Mouse (Mus musculus) midbrain, postnatal 0 days (tissue): ENCODE results near the gene Cwc22. TPM values are rescaled to one million over a fixed set of nuclear protein-coding genes. Genes with fewer than 3 reads are reported as not detected.

ENCODE experiments used
- ATAC-seq: fragments of 200-750 bp; cut with Nextera tagmentation; 2 replicates; pipeline ENCODE4 v1.8.0; 2017; ENCODE audit warnings: moderate number of reproducible peaks, mild to moderate bottlenecking, moderate TSS enrichment, moderate library complexity; ENCODE audit not compliant: low FRiP score
- DNase-seq: peaks from one replicate; pipeline ENCODE4 v3.0.0-alpha.2; 2015; ENCODE audit warnings: low spot score
- H3K27ac ChIP-seq: fragments of 300-500 bp; sonication (generic); 2 replicates; pipeline ENCODE4 v1.5.1; 2014; ENCODE audit warnings: low read depth, mild to moderate bottlenecking, low read length, mixed read lengths
- H3K27me3 ChIP-seq: fragments of 300-500 bp; sonication (generic); 2 replicates; pipeline ENCODE4 v1.6.1; 2014; ENCODE audit warnings: low read length, control low read depth, mixed read lengths; ENCODE audit not compliant: insufficient read depth
- H3K36me3 ChIP-seq: fragments of 300-500 bp; sonication (generic); 2 replicates; pipeline ENCODE4 v1.6.1; 2014; ENCODE audit warnings: low read length, control low read depth, mixed read lengths; ENCODE audit not compliant: insufficient read depth
- H3K4me1 ChIP-seq: fragments of 300-500 bp; sonication (generic); 2 replicates; pipeline ENCODE4 v1.6.1; 2014; ENCODE audit warnings: mild to moderate bottlenecking, control low read depth, antibody characterized with exemption, low read length, mixed read lengths; ENCODE audit not compliant: insufficient read depth
- H3K4me2 ChIP-seq: fragments of 300-500 bp; sonication (generic); 2 replicates; pipeline ENCODE4 v1.6.1; 2014; ENCODE audit warnings: low read depth, mild to moderate bottlenecking, low read length, mixed read lengths; ENCODE audit not compliant: poor library complexity, severe bottlenecking
- H3K4me3 ChIP-seq: fragments of 300-500 bp; sonication (generic); 2 replicates; pipeline ENCODE4 v1.5.1; 2014; ENCODE audit warnings: low read depth, mild to moderate bottlenecking, low read length, moderate library complexity
- H3K9ac ChIP-seq: fragments of 300-500 bp; sonication (generic); replicated peaks from 2 replicates; pipeline ENCODE4 v1.6.1; 2014; ENCODE audit warnings: mild to moderate bottlenecking, low read length, moderate library complexity, mixed read lengths; ENCODE audit not compliant: poor library complexity, severe bottlenecking
- H3K9me3 ChIP-seq: fragments of 300-500 bp; sonication (generic); 2 replicates; pipeline ENCODE4 v1.6.1; 2016; ENCODE audit warnings: low read length, control low read depth
- CTCF ChIP-seq: IDR thresholded peaks from 2 replicates; pipeline ENCODE4 v1.5.1; 2016; ENCODE audit warnings: antibody characterized with exemption, mild to moderate bottlenecking
- WGBS: fragments of 180-500 bp; shearing (Covaris S2); extraction: QIAGEN DNeasy Blood & Tissue Kit; methylation state at CpG from one replicate; pipeline ENCODE4 v1.1.7; 2014; 5-methylcytosine and 5-hydroxymethylcytosine counted together
- polyA plus RNA-seq: library from polyadenylated mRNA; unstranded; fragments of >200 nt; fragmentation: Nextera tagmentation; extraction: Ambion mirVana; gene quantifications from 2 replicates; pipeline ENCODE4 v1.2.1, GENCODE M21; 2015
- total RNA-seq: library from RNA; depleted of rRNA; stranded (reverse); fragments of >200 nt; gene quantifications from 2 replicates; pipeline ENCODE4 v1.2.3, GENCODE M21; 2014

Cwc22 gene
- total and polyA plus RNA-seq, 2 experiments from 2014 or later: 9.4 to 11.8 TPM

DNA sequence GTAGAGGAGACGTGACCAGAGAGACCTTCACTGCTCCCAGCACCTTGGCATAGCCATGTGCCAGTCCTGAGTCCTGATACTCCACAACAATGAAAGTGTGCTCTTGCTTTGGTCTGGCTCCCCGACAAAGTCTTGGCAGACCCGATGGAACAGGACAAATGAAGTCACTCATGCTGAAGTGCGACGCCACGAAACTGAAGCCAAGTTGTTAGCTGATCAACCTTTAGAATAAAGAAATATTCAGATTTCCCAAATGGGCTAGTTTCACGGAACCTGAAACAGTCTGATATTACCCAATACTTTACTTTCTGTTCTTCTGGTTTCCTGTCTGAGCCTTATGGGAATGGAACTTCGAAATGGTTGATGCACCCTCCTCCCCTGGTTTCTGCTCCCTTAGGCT, 32.9 kb upstream of the Cwc22 start:
- H3K4me1 ChIP-seq: no peaks in the 10 kb centered on the region
- WGBS: 93% methylated on average over 8 of the region's 8 CpGs
- 0 out of 2 replicates have a peak, but pooled peaks cover 3% of the 10 kb centered on the region for H3K9me3 ChIP-seq
- no peaks in the 10 kb centered on the region for H3K27me3 ChIP-seq
- H3K4me3 ChIP-seq: no peak overlapping the region
- no peak overlapping the region for H3K4me2 ChIP-seq
- DNase-seq: no peak
- no peak for ATAC-seq
- no peak for TF ChIP-seq CTCF
- no peak overlapping the region for H3K9ac ChIP-seq
- no peak overlapping the region for H3K27ac ChIP-seq
- no peaks in the 10 kb centered on the region for H3K36me3 ChIP-seq

GRCm38 (mm10) chr2:77978256-77978655, 32.1 kb upstream of the Cwc22 start:
- no peaks in the 10 kb centered on the region for H3K27me3 ChIP-seq
- no peak for ATAC-seq
- H3K4me2 ChIP-seq: no peak overlapping the region
- H3K4me1 ChIP-seq: no peaks in the 10 kb centered on the region
- 0 out of 2 replicates have a peak, but pooled peaks cover 3% of the 10 kb centered on the region for H3K9me3 ChIP-seq
- DNase-seq: no peak
- no peak for TF ChIP-seq CTCF
- WGBS: 88% methylated on average over 3 of the region's 3 CpGs
- H3K9ac ChIP-seq: no peak overlapping the region
- no peak overlapping the region for H3K4me3 ChIP-seq
- no peak overlapping the region for H3K27ac ChIP-seq
- H3K36me3 ChIP-seq: no peaks in the 10 kb centered on the region

DNA sequence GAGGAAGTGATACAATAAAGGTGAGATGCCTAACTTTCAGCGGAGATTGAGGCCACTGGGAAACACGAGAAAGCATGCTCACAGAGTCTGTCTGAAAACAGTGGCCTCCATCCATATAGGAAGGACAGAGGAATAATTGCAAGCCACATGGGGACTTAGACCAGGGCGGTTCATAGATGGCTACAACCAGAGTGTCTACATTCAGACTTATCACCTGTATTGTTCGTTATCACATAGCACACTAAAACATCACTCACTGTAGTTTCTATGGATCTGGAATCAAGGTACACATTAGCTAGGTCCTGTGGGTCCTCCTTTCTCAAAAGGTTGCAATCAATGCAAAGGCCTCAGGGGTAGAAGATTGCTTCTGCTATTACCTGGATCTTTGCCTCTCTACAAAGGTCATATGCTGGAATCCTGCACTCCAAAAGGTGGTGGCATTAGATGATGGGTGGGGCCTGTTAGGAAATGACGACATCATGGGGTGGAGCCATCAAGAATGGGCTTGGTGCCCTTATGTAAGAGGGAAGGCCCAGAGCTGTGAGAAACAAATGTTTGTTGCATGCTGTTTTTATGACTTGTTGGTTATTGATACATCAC, 30.2 kb upstream of the Cwc22 start:
- Histone ChIP-seq H3K9me3 (no peaks in the 10 kb centered on the region), H3K9ac (no peak overlapping the region)
- DNase-seq: no peak

GRCm38 (mm10) chr2:77975606-77976005, 29.4 kb upstream of the Cwc22 start:
- Histone ChIP-seq H3K36me3 (no peaks in the 10 kb centered on the region), H3K9ac (no peak overlapping the region), H3K4me3 (no peak overlapping the region), H3K9me3 (no peaks in the 10 kb centered on the region), H3K4me1 (no peaks in the 10 kb centered on the region), H3K27ac (no peak overlapping the region), H3K4me2 (no peak overlapping the region), H3K27me3 (no peaks in the 10 kb centered on the region)
- TF ChIP-seq CTCF: no peak
- DNase-seq (no peak), ATAC-seq (no peak)
- WGBS: 71% methylated on average over 4 of the region's 4 CpGs

More for the DNA sequence above, 30.2 kb upstream of the Cwc22 start:
- no peaks in the 10 kb centered on the region for H3K36me3 ChIP-seq
- H3K27ac ChIP-seq: no peak overlapping the region
- H3K4me2 ChIP-seq: no peak overlapping the region
- 86% methylated on average over 5 of the region's 5 CpGs for WGBS
- H3K27me3 ChIP-seq: no peaks in the 10 kb centered on the region
- no peak overlapping the region for H3K4me3 ChIP-seq
- no peak for TF ChIP-seq CTCF
- H3K4me1 ChIP-seq: no peaks in the 10 kb centered on the region
- no peak for ATAC-seq

GRCm38 (mm10) chr2:77974986-77975385, 28.8 kb upstream of the Cwc22 start:
- Histone ChIP-seq H3K9ac (no peak overlapping the region), H3K36me3 (no peaks in the 10 kb centered on the region), H3K27me3 (no peaks in the 10 kb centered on the region), H3K4me2 (no peak overlapping the region), H3K4me1 (no peaks in the 10 kb centered on the region), H3K4me3 (no peak overlapping the region), H3K9me3 (no peaks in the 10 kb centered on the region), H3K27ac (no peak overlapping the region)
- 93% methylated on average over 1 of the region's 1 CpGs for whole genome bisulfite sequencing
- no peak for TF ChIP-seq CTCF
- ATAC-seq: no peak
- no peak for DNase-seq

GRCm38 (mm10) chr2:77974366-77974765, 28.2 kb upstream of the Cwc22 start:
- Histone ChIP-seq H3K27ac (no peak overlapping the region), H3K9ac (no peak overlapping the region), H3K4me3 (no peak overlapping the region), H3K4me2 (no peak overlapping the region), H3K36me3 (no peaks in the 10 kb centered on the region), H3K4me1 (no peaks in the 10 kb centered on the region), H3K9me3 (no peaks in the 10 kb centered on the region), H3K27me3 (no peaks in the 10 kb centered on the region)
- 81% methylated on average over 2 of the region's 2 CpGs for WGBS
- DNase-seq (no peak), ATAC-seq (no peak)
- TF ChIP-seq CTCF: no peak
